Mouse (Mus musculus) bone marrow, adult 2 months (tissue): ENCODE measurements at regions not wholly inside any gene's neighbourhood (a gene's known extent, or its start where the extent isn't known, plus 50 kb on each side); places are given as distances from the start of the nearest gene placed in this dataset.
"Not testable (repeated sequence)": the region's sequence is repeated elsewhere in the genome, so short reads cannot be mapped to it uniquely, and the experiment has no call there.

Experiments
- CTCF ChIP-seq: fragments of 200-500 bp; IDR thresholded peaks from 2 replicates; pipeline ENCODE4 v1.5.1; 2011; ENCODE audit warnings: low read length, control low read depth; ENCODE audit not compliant: control insufficient read depth, insufficient read depth
- POLR2A ChIP-seq: fragments of 200-500 bp; IDR thresholded peaks from 2 replicates; pipeline ENCODE4 v1.6.1; 2011; ENCODE audit warnings: low read depth, mild to moderate bottlenecking, control low read depth, low read length, borderline replicate concordance; ENCODE audit not compliant: control insufficient read depth

DNA sequence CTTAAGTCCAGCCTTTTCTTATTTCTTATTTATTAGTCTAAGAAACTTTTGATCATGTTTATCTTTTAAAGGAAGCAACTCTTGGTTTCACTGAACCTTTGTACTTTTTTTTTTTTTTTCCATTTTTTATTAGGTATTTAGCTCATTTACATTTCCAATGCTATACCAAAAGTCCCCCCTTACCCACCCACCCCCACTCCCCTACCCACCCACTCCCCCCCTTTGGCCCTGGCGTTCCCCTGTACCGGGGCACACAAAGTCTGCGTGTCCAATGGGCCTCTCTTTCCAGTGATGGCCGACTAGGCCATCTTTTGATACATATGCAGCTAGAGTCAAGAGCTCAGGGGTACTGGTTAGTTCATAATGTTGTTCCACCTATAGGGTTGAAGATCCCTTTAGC is 143.1 kb upstream of the Tsc22d2 start:
- not testable (repeated sequence) for TF ChIP-seq CTCF, POLR2A
